In genomic region chr3:115615994-115616598, GRCm38 (mm10) we compare ENCODE assay signal across 8 mouse cellular contexts.
DNase-seq lines count a peak whose midpoint lies in the region; ATAC-seq and TF ChIP-seq lines count a peak whose summit lies in the region.

No protein-coding gene starts in this region.

- no peaks in the 10 kb centered on the region for H3K27me3 ChIP-seq in kidney, postnatal 0 days (ENCODE audit: insufficient read depth, low read length)
- H3K27me3 ChIP-seq in kidney, embryonic 14.5 days (ENCODE audit: control insufficient read depth, insufficient read depth, low read length), result no peaks in the 10 kb centered on the region
- no peaks in the 10 kb centered on the region for H3K27me3 ChIP-seq in embryonic facial prominence, embryonic 10.5 days (replicated peaks; ENCODE audit: low read depth, poor library complexity, severe bottlenecking)
- no peaks in the 10 kb centered on the region for H3K27me3 ChIP-seq in lung, embryonic 14.5 days (ENCODE audit: insufficient read depth, low read length)

- no peaks in the 10 kb centered on the region for H3K36me3 ChIP-seq in kidney, postnatal 0 days (ENCODE audit: insufficient read depth, low read length)
- H3K36me3 ChIP-seq in kidney, embryonic 14.5 days (ENCODE audit: control insufficient read depth, insufficient read depth, low read length), result no peaks in the 10 kb centered on the region
- no peaks in the 10 kb centered on the region for H3K36me3 ChIP-seq in embryonic facial prominence, embryonic 10.5 days (replicated peaks)
- no peaks in the 10 kb centered on the region for H3K36me3 ChIP-seq in lung, embryonic 14.5 days (ENCODE audit: insufficient read depth)

- H3K27ac ChIP-seq in kidney, postnatal 0 days, result no peak overlapping the region
- H3K27ac ChIP-seq in kidney, embryonic 14.5 days (ENCODE audit: low read depth, low read length), result no peak overlapping the region
- H3K27ac ChIP-seq in embryonic facial prominence, embryonic 10.5 days (replicated peaks), result no peak overlapping the region
- no peak overlapping the region for H3K27ac ChIP-seq in lung, embryonic 14.5 days (ENCODE audit: low read depth)

- no peak for ATAC-seq in kidney, postnatal 0 days (replicated peaks; ENCODE audit: low FRiP score, low read depth)
- ATAC-seq in kidney, embryonic 14.5 days (ENCODE audit: low FRiP score, low TSS enrichment), result no peak
- peak; percentile 52 for ATAC-seq in lung, embryonic 14.5 days (ENCODE audit: insufficient read depth)

- H3K4me3 ChIP-seq in kidney, postnatal 0 days (replicated peaks; ENCODE audit: low read depth, low read length), result no peak overlapping the region
- H3K4me3 ChIP-seq in kidney, embryonic 14.5 days (ENCODE audit: low read length), result no peak overlapping the region
- H3K4me3 ChIP-seq in embryonic facial prominence, embryonic 10.5 days, result no peak overlapping the region
- H3K4me3 ChIP-seq in lung, embryonic 14.5 days (ENCODE audit: low read depth, low read length), result no peak overlapping the region

- H3K9ac ChIP-seq in kidney, postnatal 0 days (ENCODE audit: low read depth, low read length), result no peak overlapping the region
- H3K9ac ChIP-seq in kidney, embryonic 14.5 days (ENCODE audit: low read depth, low read length), result no peak overlapping the region
- no peak overlapping the region for H3K9ac ChIP-seq in lung, embryonic 14.5 days

- peak; percentile 56 for TF ChIP-seq CTCF in kidney, postnatal 0 days (IDR thresholded peaks at IDR 0.05; ENCODE audit: low read depth)
- TF ChIP-seq CTCF in lung, embryonic 14.5 days (IDR thresholded peaks at IDR 0.05; ENCODE audit: low read depth), result peak; percentile 50

- peak; percentile 22 for DNase-seq in kidney, postnatal 0 days (ENCODE audit: low spot score)
- DNase-seq in adrenal gland, adult 8-10 months, result peak; percentile 5
- peak; percentile 56 for DNase-seq in embryonic facial prominence, embryonic 10.5 days (ENCODE audit: low spot score)
- peak; percentile 44 for DNase-seq in layer of hippocampus, adult 11-12 months (ENCODE audit: low spot score)
- DNase-seq in lung, embryonic 14.5 days, result peak; percentile 30
- peak; percentile 50 to 61 for DNase-seq in right cerebral cortex, postnatal 10 days (ENCODE audit: low spot score in 2 of 2)
- DNase-seq in c-Kit-positive CD71-positive TER-119-positive erythroid progenitor cells, embryonic 14.5 days (ENCODE audit: low spot score), result no peak

- no peaks in the 10 kb centered on the region for H3K9me3 ChIP-seq in kidney, postnatal 0 days (replicated peaks; ENCODE audit: low read length)
- H3K9me3 ChIP-seq in kidney, embryonic 14.5 days (ENCODE audit: control insufficient read depth, low read length), result no peaks in the 10 kb centered on the region
- no peaks in the 10 kb centered on the region for H3K9me3 ChIP-seq in embryonic facial prominence, embryonic 10.5 days
- H3K9me3 ChIP-seq in lung, embryonic 14.5 days (ENCODE audit: low read depth, low read length), result no peaks in the 10 kb centered on the region

- no peaks in the 10 kb centered on the region for H3K4me1 ChIP-seq in kidney, postnatal 0 days (replicated peaks; ENCODE audit: insufficient read depth, low read length)
- H3K4me1 ChIP-seq in kidney, embryonic 14.5 days (ENCODE audit: control insufficient read depth, insufficient read depth, low read length), result no peaks in the 10 kb centered on the region
- no peaks in the 10 kb centered on the region for H3K4me1 ChIP-seq in embryonic facial prominence, embryonic 10.5 days
- H3K4me1 ChIP-seq in lung, embryonic 14.5 days (ENCODE audit: insufficient read depth), result no peaks in the 10 kb centered on the region

- 29% methylated on average over 7 of the region's 7 CpGs for WGBS in kidney, postnatal 0 days
- 32% methylated on average over 7 of the region's 7 CpGs for WGBS in kidney, embryonic 14.5 days
- WGBS in embryonic facial prominence, embryonic 10.5 days, result 30% methylated on average over 7 of the region's 7 CpGs
- 24% methylated on average over 7 of the region's 7 CpGs for WGBS in lung, embryonic 14.5 days

- no peak overlapping the region for H3K4me2 ChIP-seq in kidney, postnatal 0 days (ENCODE audit: low read length)
- no peak overlapping the region for H3K4me2 ChIP-seq in kidney, embryonic 14.5 days (replicated peaks; ENCODE audit: low read depth, low read length)
- no peak overlapping the region for H3K4me2 ChIP-seq in lung, embryonic 14.5 days
